Comparison of ENCODE assay signal across 10 mouse cellular contexts in genomic region chrX:7713764-7714134, GRCm38 (mm10). TPM values are rescaled to one million over a fixed set of nuclear protein-coding genes. Genes with fewer than 3 reads are reported as not detected.
DNase-seq lines count a peak whose midpoint lies in the region; ATAC-seq and TF ChIP-seq lines count a peak whose summit lies in the region.
"Not testable (repeated sequence)": the region's sequence is repeated elsewhere in the genome, so short reads cannot be mapped to it uniquely, and the experiment has no call there.
"Had no signal": no experiment of that assay in that cellular context is flagged by ENCODE, and none has a peak within 500 bp of the region (broad histone marks: within the 10 kb centered on the region; RNA-seq: fewer than 3 reads in every experiment).

No protein-coding gene starts in this region.

- H3K27me3 ChIP-seq in forebrain, embryonic 13.5 days; heart, embryonic 16.5 days (ENCODE audit: control insufficient read depth, insufficient read depth, low read length); intestine, postnatal 0 days (replicated peaks; ENCODE audit: control insufficient read depth, insufficient read depth, low read length); liver, adult 2 months (ENCODE audit: control insufficient read depth, insufficient read depth, low read length); megakaryocyte, embryonic 14.5 days (replicated peaks); neural tube, embryonic 14.5 days (ENCODE audit: control insufficient read depth, insufficient read depth, low read length): not testable (repeated sequence)

- not testable (repeated sequence) for H3K9me3 ChIP-seq in forebrain, embryonic 13.5 days (replicated peaks); heart, embryonic 16.5 days (replicated peaks; ENCODE audit: control insufficient read depth, low read length); intestine, postnatal 0 days (ENCODE audit: control insufficient read depth); megakaryocyte, embryonic 14.5 days; neural tube, embryonic 14.5 days (ENCODE audit: control insufficient read depth, low read length)

- not testable (repeated sequence) for DNase-seq in liver, adult 2 months (ENCODE audit: extremely low read depth, low read depth, low spot score)

- not testable (repeated sequence) for H3K36me3 ChIP-seq in forebrain, embryonic 13.5 days (ENCODE audit: poor library complexity, severe bottlenecking); heart, embryonic 16.5 days (ENCODE audit: control insufficient read depth, insufficient read depth); intestine, postnatal 0 days (ENCODE audit: control insufficient read depth, insufficient read depth); liver, adult 2 months (ENCODE audit: control insufficient read depth, insufficient read depth, low read length); neural tube, embryonic 14.5 days (ENCODE audit: control insufficient read depth, insufficient read depth, low read length)
- H3K36me3 ChIP-seq in megakaryocyte, embryonic 14.5 days (replicated peaks; ENCODE audit: low read length): peaks cover 10% of the 10 kb centered on the region

- not testable (repeated sequence) for H3K27ac ChIP-seq in cortical plate, adult 2 months (ENCODE audit: insufficient read depth, low read length); forebrain, embryonic 13.5 days; heart, embryonic 16.5 days (ENCODE audit: low read length); intestine, postnatal 0 days (ENCODE audit: low read depth, low read length); neural tube, embryonic 14.5 days (ENCODE audit: low read depth, low read length)
- H3K27ac ChIP-seq in liver, adult 2 months (replicated peaks; ENCODE audit: insufficient read depth, low read depth, low read length): peak overlapping the region; percentile 65; the same call in 1 of the 2 replicates

- not testable (repeated sequence) for H3K79me2 ChIP-seq in liver, adult 2 months (ENCODE audit: control insufficient read depth, insufficient read depth, low read length)

- not testable (repeated sequence) for TF ChIP-seq POLR2A in cortical plate, adult 2 months (IDR thresholded peaks at IDR 0.05; ENCODE audit: extremely low read depth, insufficient read depth, low read length); liver, adult 2 months (IDR thresholded peaks at IDR 0.05; ENCODE audit: extremely low read depth, insufficient read depth, low read length)

- ATAC-seq in CD4-positive, CD25-positive, alpha-beta regulatory T cell, adult 4 months: peak; percentile 6
- not testable (repeated sequence) for ATAC-seq in forebrain, embryonic 13.5 days; heart, embryonic 16.5 days (replicated peaks; ENCODE audit: extremely low read depth, insufficient read depth, low FRiP score); intestine, postnatal 0 days; neural tube, embryonic 14.5 days (ENCODE audit: low read depth)

- peak overlapping the region; percentile 48; the same call in 1 of the 2 replicates for H3K9ac ChIP-seq in forebrain, embryonic 13.5 days
- H3K9ac ChIP-seq in heart, embryonic 16.5 days (ENCODE audit: low read length): peak overlapping the region; percentile 58
- H3K9ac ChIP-seq in intestine, postnatal 0 days (ENCODE audit: low read depth, low read length); neural tube, embryonic 14.5 days (replicated peaks; ENCODE audit: low read depth, low read length): not testable (repeated sequence)
- H3K9ac ChIP-seq in liver, adult 2 months (ENCODE audit: low read depth, low read length): peak overlapping the region; percentile 57; the same call in 1 of the 2 replicates

- not testable (repeated sequence) for TF ChIP-seq CTCF in cortical plate, adult 2 months (IDR thresholded peaks at IDR 0.05; ENCODE audit: extremely low read depth, insufficient read depth, low read length); intestine, postnatal 0 days (IDR thresholded peaks at IDR 0.05; ENCODE audit: low read depth); liver, adult 2 months (IDR thresholded peaks at IDR 0.05; ENCODE audit: low read depth, low read length)

- WGBS in forebrain, embryonic 13.5 days: 20% methylated on average over 5 of the region's 12 CpGs
- WGBS in heart, embryonic 16.5 days: 32% methylated on average over 5 of the region's 12 CpGs
- 24% methylated on average over 5 of the region's 12 CpGs for WGBS in intestine, postnatal 0 days
- 6% methylated on average over 6 of the region's 12 CpGs for WGBS in liver, adult 2 months
- 25% methylated on average over 5 of the region's 12 CpGs for WGBS in neural tube, embryonic 14.5 days

- not testable (repeated sequence) for H3K4me1 ChIP-seq in cortical plate, adult 2 months (ENCODE audit: control insufficient read depth, insufficient read depth, low read length); forebrain, embryonic 13.5 days; heart, embryonic 16.5 days (ENCODE audit: control insufficient read depth, insufficient read depth, low read length); intestine, postnatal 0 days (replicated peaks; ENCODE audit: control insufficient read depth, insufficient read depth, low read length); liver, adult 2 months (ENCODE audit: control insufficient read depth, insufficient read depth, low read length); megakaryocyte, embryonic 14.5 days; neural tube, embryonic 14.5 days (ENCODE audit: control insufficient read depth, insufficient read depth, low read length)

- H3K4me3 ChIP-seq in cortical plate, adult 2 months (ENCODE audit: insufficient read depth, low read length): peak overlapping the region; percentile 43
- peak overlapping the region; percentile 35 for H3K4me3 ChIP-seq in forebrain, embryonic 13.5 days
- H3K4me3 ChIP-seq in heart, embryonic 16.5 days (ENCODE audit: low read length): peak overlapping the region; percentile 46
- H3K4me3 ChIP-seq in intestine, postnatal 0 days (ENCODE audit: low read depth, low read length): peak overlapping the region; percentile 31; the same call in 1 of the 2 replicates
- peak overlapping the region; percentile 53 for H3K4me3 ChIP-seq in liver, adult 2 months (ENCODE audit: insufficient read depth, low read depth, low read length)
- peak overlapping the region; percentile 90 for H3K4me3 ChIP-seq in megakaryocyte, embryonic 14.5 days (replicated peaks)
- peak overlapping the region; percentile 24 for H3K4me3 ChIP-seq in neural tube, embryonic 14.5 days (ENCODE audit: low read depth, low read length)

- peak overlapping the region; percentile 58 for H3K4me2 ChIP-seq in forebrain, embryonic 13.5 days
- peak overlapping the region; percentile 62 for H3K4me2 ChIP-seq in heart, embryonic 16.5 days (ENCODE audit: low read depth, low read length)
- H3K4me2 ChIP-seq in intestine, postnatal 0 days (replicated peaks; ENCODE audit: low read depth): peak overlapping the region; percentile 54
- peak overlapping the region; percentile 42; the same call in 1 of the 2 replicates for H3K4me2 ChIP-seq in neural tube, embryonic 14.5 days (ENCODE audit: low read depth, low read length)

RNA-seq across cellular contexts. Expression of gene Wdr45, which starts 0.4 kb away (rescaled TPM):
- 10 to 100 TPM; 42.8 to 76.1 TPM for polyA plus RNA-seq in CD4-positive, CD25-positive, alpha-beta regulatory T cell, adult 4 months (2017; shearing (Covaris generic))
- 77.0 and 84.9 TPM in 2 replicates for polyA plus RNA-seq in cortical plate, adult 2 months (2012; rRNA removed)
- 29.0 and 33.6 TPM in 2 replicates for polyA plus RNA-seq in forebrain, embryonic 13.5 days (2015; fragmentation: Nextera tagmentation; extraction: Ambion mirVana)
- 31.5 and 35.3 TPM in 2 replicates for polyA plus RNA-seq in heart, embryonic 16.5 days (2015; fragmentation: Nextera tagmentation; extraction: Ambion mirVana)
- polyA plus RNA-seq in intestine, postnatal 0 days (2015; fragmentation: Nextera tagmentation; extraction: Ambion mirVana): 19.3 and 19.5 TPM in 2 replicates
- total RNA-seq in liver, adult 2 months (2014; rRNA removed): 33.4 and 37.1 TPM in 2 replicates
- polyA plus RNA-seq in liver, adult 2 months (2012; rRNA removed): 39.9 and 48.3 TPM in 2 replicates
- polyA plus RNA-seq in megakaryocyte, embryonic 14.5 days (2012; ENCODE audit: insufficient read depth, low replicate concordance): 8.7 and 24.6 TPM in 2 replicates
- 22.3 and 23.6 TPM in 2 replicates for polyA plus RNA-seq in neural tube, embryonic 14.5 days (2014; fragmentation: Nextera tagmentation; extraction: Ambion mirVana)

RNA-seq across cellular contexts. Expression of gene Gm45208, which starts 8.3 kb away (rescaled TPM):
- 1 to 10 TPM in 1 of 2 experiments, not detected in 1; 1.0 TPM for polyA plus RNA-seq in CD4-positive, CD25-positive, alpha-beta regulatory T cell, adult 4 months (2017; shearing (Covaris generic))
- polyA plus RNA-seq in cortical plate, adult 2 months (2012; rRNA removed): 0.46 TPM in 1 of 2 replicates, not detected in the other
- 0.53 and 0.67 TPM in 2 replicates for polyA plus RNA-seq in forebrain, embryonic 13.5 days (2015; fragmentation: Nextera tagmentation; extraction: Ambion mirVana)
- not detected in 2 replicates for polyA plus RNA-seq in heart, embryonic 16.5 days (2015; fragmentation: Nextera tagmentation; extraction: Ambion mirVana)
- polyA plus RNA-seq in intestine, postnatal 0 days (2015; fragmentation: Nextera tagmentation; extraction: Ambion mirVana): not detected in 2 replicates
- 1.0 TPM in 1 of 2 replicates, not detected in the other for total RNA-seq in liver, adult 2 months (2014; rRNA removed)
- 1.5 and 1.9 TPM in 2 replicates for polyA plus RNA-seq in liver, adult 2 months (2012; rRNA removed)
- 12.9 TPM in 1 of 2 replicates, not detected in the other for polyA plus RNA-seq in megakaryocyte, embryonic 14.5 days (2012; ENCODE audit: insufficient read depth, low replicate concordance)
- 0.47 and 2.9 TPM in 2 replicates for polyA plus RNA-seq in neural tube, embryonic 14.5 days (2014; fragmentation: Nextera tagmentation; extraction: Ambion mirVana)
- total RNA-seq: gastrocnemius, postnatal 36 days had no signal
- polyA plus RNA-seq: inflammation-experienced regulatory T-cells, adult 6 months had no signal

RNA-seq across cellular contexts. Expression of gene Praf2, which starts 14.5 kb away (rescaled TPM):
- polyA plus RNA-seq in CD4-positive, CD25-positive, alpha-beta regulatory T cell, adult 4 months (2017; shearing (Covaris generic)): 10 to 100 TPM; 33.9 to 40.0 TPM
- 131 and 135 TPM in 2 replicates for polyA plus RNA-seq in cortical plate, adult 2 months (2012; rRNA removed)
- polyA plus RNA-seq in forebrain, embryonic 13.5 days (2015; fragmentation: Nextera tagmentation; extraction: Ambion mirVana): 91.9 and 93.3 TPM in 2 replicates
- 32.4 and 34.0 TPM in 2 replicates for polyA plus RNA-seq in heart, embryonic 16.5 days (2015; fragmentation: Nextera tagmentation; extraction: Ambion mirVana)
- 18.2 and 24.0 TPM in 2 replicates for polyA plus RNA-seq in intestine, postnatal 0 days (2015; fragmentation: Nextera tagmentation; extraction: Ambion mirVana)
- 1.1 and 2.8 TPM in 2 replicates for total RNA-seq in liver, adult 2 months (2014; rRNA removed)
- polyA plus RNA-seq in liver, adult 2 months (2012; rRNA removed): 7.7 and 13.9 TPM in 2 replicates
- polyA plus RNA-seq in megakaryocyte, embryonic 14.5 days (2012; ENCODE audit: insufficient read depth, low replicate concordance): 28.2 and 91.3 TPM in 2 replicates
- polyA plus RNA-seq in neural tube, embryonic 14.5 days (2014; fragmentation: Nextera tagmentation; extraction: Ambion mirVana): 137 and 147 TPM in 2 replicates

RNA-seq across cellular contexts. Expression of gene Gpkow, which starts 16.8 kb away (rescaled TPM):
- 10 to 100 TPM; 50.8 to 69.7 TPM for polyA plus RNA-seq in CD4-positive, CD25-positive, alpha-beta regulatory T cell, adult 4 months (2017; shearing (Covaris generic))
- polyA plus RNA-seq in cortical plate, adult 2 months (2012; rRNA removed): 26.7 and 28.3 TPM in 2 replicates
- 44.1 and 47.7 TPM in 2 replicates for polyA plus RNA-seq in forebrain, embryonic 13.5 days (2015; fragmentation: Nextera tagmentation; extraction: Ambion mirVana)
- 33.2 and 33.5 TPM in 2 replicates for polyA plus RNA-seq in heart, embryonic 16.5 days (2015; fragmentation: Nextera tagmentation; extraction: Ambion mirVana)
- polyA plus RNA-seq in intestine, postnatal 0 days (2015; fragmentation: Nextera tagmentation; extraction: Ambion mirVana): 13.8 and 14.6 TPM in 2 replicates
- 5.0 and 5.5 TPM in 2 replicates for total RNA-seq in liver, adult 2 months (2014; rRNA removed)
- 4.3 and 5.0 TPM in 2 replicates for polyA plus RNA-seq in liver, adult 2 months (2012; rRNA removed)
- 2.4 TPM in 1 of 2 replicates, not detected in the other for polyA plus RNA-seq in megakaryocyte, embryonic 14.5 days (2012; ENCODE audit: insufficient read depth, low replicate concordance)
- 50.0 and 55.7 TPM in 2 replicates for polyA plus RNA-seq in neural tube, embryonic 14.5 days (2014; fragmentation: Nextera tagmentation; extraction: Ambion mirVana)

RNA-seq across cellular contexts. Expression of gene Magix, which starts 32.7 kb away (rescaled TPM):
- not detected for polyA plus RNA-seq in CD4-positive, CD25-positive, alpha-beta regulatory T cell, adult 4 months (2017; shearing (Covaris generic))
- polyA plus RNA-seq in cortical plate, adult 2 months (2012; rRNA removed): 0.96 and 1.2 TPM in 2 replicates
- 0.06 and 0.09 TPM in 2 replicates for polyA plus RNA-seq in forebrain, embryonic 13.5 days (2015; fragmentation: Nextera tagmentation; extraction: Ambion mirVana)
- polyA plus RNA-seq in heart, embryonic 16.5 days (2015; fragmentation: Nextera tagmentation; extraction: Ambion mirVana): 0.60 and 1.1 TPM in 2 replicates
- polyA plus RNA-seq in intestine, postnatal 0 days (2015; fragmentation: Nextera tagmentation; extraction: Ambion mirVana): 1.4 and 1.6 TPM in 2 replicates
- 20.9 and 21.3 TPM in 2 replicates for total RNA-seq in liver, adult 2 months (2014; rRNA removed)
- 33.0 and 36.9 TPM in 2 replicates for polyA plus RNA-seq in liver, adult 2 months (2012; rRNA removed)
- polyA plus RNA-seq in megakaryocyte, embryonic 14.5 days (2012; ENCODE audit: insufficient read depth, low replicate concordance): not detected in 2 replicates
- 0.20 TPM in 1 of 2 replicates, not detected in the other for polyA plus RNA-seq in neural tube, embryonic 14.5 days (2014; fragmentation: Nextera tagmentation; extraction: Ambion mirVana)
- polyA plus RNA-seq: inflammation-experienced regulatory T-cells, adult 6 months had no signal

Comparison
In these comparisons a context has a peak if more than half of its experiments do, and no peak if none do; other contexts are left out.
1. H3K4me3 ChIP-seq: peak in every context shown above with its lines; median percentile 90 in megakaryocyte, embryonic 14.5 days; 53 in liver, adult 2 months; 46 in heart, embryonic 16.5 days; 43 in cortical plate, adult 2 months; 35 in forebrain, embryonic 13.5 days; 31 in intestine, postnatal 0 days; 24 in neural tube, embryonic 14.5 days.